Mouse (Mus musculus) megakaryocyte, embryonic 14.5 days (primary cell): ENCODE measurements around the gene Vgf.

Source experiments
- FLI1 ChIP-seq: IDR thresholded peaks from 2 replicates; pipeline ENCODE4 v1.6.1; 2012; ENCODE audit warnings: low read length, inconsistent platforms, mixed read lengths
- GATA1 ChIP-seq: IDR thresholded peaks from 3 replicates; pipeline ENCODE4 v1.6.1; 2012; ENCODE audit warnings: mixed read lengths, low read length, inconsistent platforms, borderline replicate concordance

- TF ChIP-seq FLI1 = no peak
- TF ChIP-seq GATA1 = no peak
Observed at GRCm38 (mm10) chr5:136987934-136988271, 38.3 kb upstream of the Vgf start, which contains the start of gene Znhit1.
